Mouse (Mus musculus) lung, embryonic 14.5 days (tissue): ENCODE data around the gene Tmem253. TPM values are rescaled to one million over a fixed set of nuclear protein-coding genes. Genes with fewer than 3 reads are reported as not detected.

Source experiments
- ATAC-seq: fragments of 200-750 bp; cut with Nextera tagmentation; 2 replicates; pipeline ENCODE4 v1.8.0; 2017; ENCODE audit warnings: mild to moderate bottlenecking, moderate TSS enrichment, moderate library complexity; ENCODE audit not compliant: insufficient read depth
- DNase-seq: peaks from one replicate; pipeline ENCODE4 v3.0.0-alpha.2; 2015
- H3K27ac ChIP-seq: fragments of 300-500 bp; sonication (generic); 2 replicates; pipeline ENCODE4 v1.5.1; 2014; ENCODE audit warnings: low read depth, mild to moderate bottlenecking, moderate library complexity
- H3K27me3 ChIP-seq: fragments of 300-500 bp; sonication (generic); 2 replicates; pipeline ENCODE4 v1.6.1; 2014; ENCODE audit warnings: low read length, control low read depth; ENCODE audit not compliant: insufficient read depth
- H3K36me3 ChIP-seq: fragments of 300-500 bp; sonication (generic); 2 replicates; pipeline ENCODE4 v1.6.1; 2014; ENCODE audit warnings: control low read depth; ENCODE audit not compliant: insufficient read depth
- H3K4me1 ChIP-seq: fragments of 300-500 bp; sonication (generic); 2 replicates; pipeline ENCODE4 v1.6.1; 2014; ENCODE audit warnings: antibody characterized with exemption, control low read depth; ENCODE audit not compliant: insufficient read depth
- H3K4me2 ChIP-seq: fragments of 300-500 bp; sonication (generic); 2 replicates; pipeline ENCODE4 v1.6.1; 2014; ENCODE audit warnings: mild to moderate bottlenecking
- H3K4me3 ChIP-seq: fragments of 300-500 bp; sonication (generic); 2 replicates; pipeline ENCODE4 v1.5.1; 2014; ENCODE audit warnings: low read depth, low read length
- H3K9ac ChIP-seq: fragments of 300-500 bp; sonication (generic); 2 replicates; pipeline ENCODE4 v1.6.1; 2014
- H3K9me3 ChIP-seq: fragments of 300-500 bp; sonication (generic); 2 replicates; pipeline ENCODE4 v1.6.1; 2016; ENCODE audit warnings: low read depth, low read length, control low read depth
- CTCF ChIP-seq: IDR thresholded peaks from 2 replicates; pipeline ENCODE4 v1.5.1; 2016; ENCODE audit warnings: antibody characterized with exemption, low read depth
- WGBS: fragments of 180-500 bp; shearing (Covaris S2); extraction: QIAGEN DNeasy Blood & Tissue Kit; methylation state at CpG from one replicate; pipeline ENCODE4 v1.1.7; 2014; 5-methylcytosine and 5-hydroxymethylcytosine counted together
- polyA plus RNA-seq: library from polyadenylated mRNA; unstranded; fragments of >200 nt; fragmentation: Nextera tagmentation; extraction: Ambion mirVana; gene quantifications from 2 replicates; pipeline ENCODE4 v1.2.1, GENCODE M21; 2014

Gene Tmem253
- polyA plus RNA-seq, 1 experiment from 2014 or later, result 0.74 TPM

DNA sequence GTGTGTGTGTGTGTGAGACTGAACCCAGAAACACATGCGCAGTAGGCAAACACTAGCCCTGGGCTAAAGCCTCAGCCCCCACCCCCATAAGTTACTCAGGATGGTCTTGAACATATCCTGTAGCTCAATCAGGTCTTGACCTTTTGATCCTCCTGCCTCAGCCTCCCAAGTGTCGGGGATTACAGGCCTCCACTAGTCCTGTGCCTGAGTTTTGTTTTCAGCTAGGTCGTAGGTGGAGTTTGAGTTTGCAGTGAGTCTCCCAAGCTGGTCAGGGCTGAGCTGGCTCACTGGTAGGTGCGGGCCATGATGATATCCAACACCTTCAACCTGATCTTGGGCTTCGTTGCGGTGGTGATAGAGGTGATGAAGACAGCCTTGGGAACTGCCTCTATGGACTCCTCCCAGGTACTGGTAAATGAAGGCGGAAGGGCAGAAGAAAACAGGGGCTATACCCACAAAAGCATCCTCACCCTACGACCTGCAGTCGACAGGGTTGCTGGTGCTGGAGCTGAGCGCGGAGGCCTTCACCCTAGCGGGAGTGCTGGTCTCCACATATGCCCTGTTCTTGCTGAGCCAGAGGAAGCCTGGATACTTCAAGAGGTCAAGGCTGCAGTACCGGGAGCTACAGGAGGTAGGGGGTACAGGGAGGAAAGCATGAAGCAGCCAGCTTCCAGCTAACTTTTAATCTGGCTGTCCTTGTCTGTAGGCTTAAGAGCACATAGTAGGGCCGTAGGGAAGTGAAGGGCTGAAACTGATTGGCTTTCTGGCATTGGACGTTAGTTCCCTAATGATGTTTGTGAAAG lies 3.0 kb downstream of the Tmem253 start:
- ATAC-seq (no peak), DNase-seq (no peak)
- Histone ChIP-seq H3K27ac (no peak overlapping the region), H3K27me3 (no peaks in the 10 kb centered on the region), H3K9me3 (no peaks in the 10 kb centered on the region), H3K36me3 (0 out of 2 replicates have a peak, but pooled peaks cover 6% of the 10 kb centered on the region), H3K4me1 (peaks cover 21% of the 10 kb centered on the region; the same call in 1 of the 2 replicates), H3K9ac (peak overlapping the region; percentile 89), H3K4me3 (peak overlapping the region; percentile 65), H3K4me2 (peak overlapping the region; percentile 81)
- 81% methylated on average over 15 of the region's 15 CpGs for WGBS
- no peak for TF ChIP-seq CTCF

GRCm38 (mm10) chr14:52019051-52019589 lies 3.7 kb downstream of the Tmem253 start:
- no peak for TF ChIP-seq CTCF
- Histone ChIP-seq H3K9me3 (no peaks in the 10 kb centered on the region), H3K27me3 (no peaks in the 10 kb centered on the region), H3K36me3 (0 out of 2 replicates have a peak, but pooled peaks cover 6% of the 10 kb centered on the region), H3K4me1 (peaks cover 21% of the 10 kb centered on the region; the same call in 1 of the 2 replicates), H3K27ac (peak overlapping the region; percentile 100), H3K4me2 (peak overlapping the region; percentile 81), H3K9ac (peak overlapping the region; percentile 89), H3K4me3 (peak overlapping the region; percentile 65)
- ATAC-seq (peak; percentile 5; the same call in 1 of the 2 replicates), DNase-seq (no peak)
- 23% methylated on average over 12 of the region's 12 CpGs for WGBS

GRCm38 (mm10) chr14:52019590-52020340 lies 4.3 kb downstream of the Tmem253 start:
- DNase-seq, result peak; percentile 99
- Histone ChIP-seq H3K9me3 (no peaks in the 10 kb centered on the region), H3K4me3 (peak overlapping the region; percentile 65), H3K36me3 (0 out of 2 replicates have a peak, but pooled peaks cover 6% of the 10 kb centered on the region), H3K27me3 (no peaks in the 10 kb centered on the region), H3K27ac (peak overlapping the region; percentile 100), H3K4me1 (peaks cover 21% of the 10 kb centered on the region; the same call in 1 of the 2 replicates), H3K9ac (peak overlapping the region; percentile 89), H3K4me2 (peak overlapping the region; percentile 81)
- peak; percentile 88 for ATAC-seq
- under 1% methylated on average over 73 of the region's 74 CpGs for WGBS
- peak; percentile 71 for TF ChIP-seq CTCF

GRCm38 (mm10) chr14:52020486-52021137 lies 5.2 kb downstream of the Tmem253 start, which contains the start of gene Zfp219:
Gene Zfp219 (minus strand): TSS chr14:52020733.
- WGBS, result 6% methylated on average over 15 of the region's 15 CpGs
- Histone ChIP-seq H3K4me2 (peak within 1 kb of the TSS; percentile 81), H3K27me3 (no peaks in the 10 kb centered on the region), H3K9me3 (no peaks in the 10 kb centered on the region), H3K4me3 (peak within 1 kb of the TSS; percentile 65), H3K27ac (peak within 1 kb of the TSS; percentile 100), H3K4me1 (peaks cover 17% of the 10 kb centered on the region; the same call in 1 of the 2 replicates), H3K9ac (peak within 1 kb of the TSS; percentile 89), H3K36me3 (0 out of 2 replicates have a peak, but pooled peaks cover 6% of the 10 kb centered on the region)
- peak; percentile 59 for ATAC-seq
- DNase-seq, result peak; percentile 90
- TF ChIP-seq CTCF, result peak; percentile 73

DNA sequence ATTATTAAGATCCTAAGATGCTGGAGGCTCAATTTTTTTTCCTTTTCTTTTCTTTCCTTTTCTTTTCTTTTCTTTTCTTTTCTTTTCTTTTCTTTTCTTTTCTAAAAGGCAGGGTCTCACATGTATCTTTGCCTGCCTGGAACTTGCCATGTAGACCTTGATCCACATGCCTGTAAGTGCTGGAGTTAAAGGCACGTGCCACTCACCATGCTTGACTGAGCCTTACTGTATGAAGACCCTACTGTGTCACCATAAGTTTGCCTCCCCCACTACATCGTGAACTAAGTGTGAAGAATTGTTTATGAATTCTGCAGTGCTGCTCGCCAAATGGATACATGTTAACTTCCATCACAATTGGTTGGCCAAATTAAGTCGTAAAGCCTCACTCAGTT lies 5.7 kb downstream of the Tmem253 start:
- no peak for TF ChIP-seq CTCF
- peak overlapping the region; percentile 65; the same call in 1 of the 2 replicates for H3K4me3 ChIP-seq

GRCm38 (mm10) chr14:52021568-52022212 lies 6.2 kb downstream of the Tmem253 start:
- peaks cover 11% of the 10 kb centered on the region; the same call in 1 of the 2 replicates for H3K4me1 ChIP-seq
- no peak for TF ChIP-seq CTCF
- no peak overlapping the region for H3K4me3 ChIP-seq
- WGBS, result 87% methylated on average over 8 of the region's 8 CpGs
- no peak for DNase-seq
- no peak overlapping the region for H3K4me2 ChIP-seq
- ATAC-seq, result no peak
- no peak overlapping the region for H3K9ac ChIP-seq
- H3K36me3 ChIP-seq, result 0 out of 2 replicates have a peak, but pooled peaks cover 5% of the 10 kb centered on the region
- no peaks in the 10 kb centered on the region for H3K9me3 ChIP-seq
- no peaks in the 10 kb centered on the region for H3K27me3 ChIP-seq
- H3K27ac ChIP-seq, result peak overlapping the region; percentile 100

More for the DNA sequence above, 5.7 kb downstream of the Tmem253 start:
- H3K9ac ChIP-seq, result peak overlapping the region; percentile 89
- no peak for DNase-seq
- H3K4me1 ChIP-seq, result peaks cover 12% of the 10 kb centered on the region; the same call in 1 of the 2 replicates
- no peaks in the 10 kb centered on the region for H3K9me3 ChIP-seq
- ATAC-seq, result no peak
- H3K36me3 ChIP-seq, result 0 out of 2 replicates have a peak, but pooled peaks cover 6% of the 10 kb centered on the region
- peak overlapping the region; percentile 100 for H3K27ac ChIP-seq
- no peaks in the 10 kb centered on the region for H3K27me3 ChIP-seq
- WGBS, result 52% methylated on average over 4 of the region's 4 CpGs
- peak overlapping the region; percentile 81 for H3K4me2 ChIP-seq
